Mouse (Mus musculus): ENCODE data around the gene Gpc6.

GRCm38 (mm10) chr14:117673541-117673940 lies 748.4 kb downstream of the Gpc6 start:
- TF ChIP-seq POLR2A (IDR thresholded peaks at IDR 0.05; ENCODE audit: borderline replicate concordance, low read depth, low read length), result no peak
- TF ChIP-seq CTCF (IDR thresholded peaks at IDR 0.05; ENCODE audit: low read depth, low read length), result no peak

Measured in bone marrow macrophage, adult 2 months (primary cell).